Mouse (Mus musculus) heart, adult 2 months (tissue): ENCODE data around the gene Nfatc3.

Experiments used
- CTCF ChIP-seq: fragments of 200-600 bp; IDR thresholded peaks from 2 replicates; pipeline ENCODE4 v1.8.1; 2022; ENCODE audit warnings: antibody characterized with exemption, mild to moderate bottlenecking, moderate library complexity
- EP300 ChIP-seq: fragments of 200-500 bp; IDR thresholded peaks from 2 replicates; pipeline ENCODE4 v1.6.1; 2011; ENCODE audit warnings: low read depth, low read length, control low read depth; ENCODE audit not compliant: insufficient read depth

- TF ChIP-seq CTCF (no peak), EP300 (no peak)
These were observed 118.3 kb downstream of the Nfatc3 start for GRCm38 (mm10) chr8:106176891-106177290.
